Mouse (Mus musculus) CH12.LX (cell line): ENCODE data around the gene Cdk2ap1. TPM values are rescaled to one million over a fixed set of nuclear protein-coding genes. Genes with fewer than 3 reads are reported as not detected.

Experiments
- DNase-seq: peaks from one replicate; pipeline ENCODE4 v3.0.0-alpha.2; 2013; ENCODE audit errors: extremely low read depth
- H3K27ac ChIP-seq: 2 replicates; pipeline ENCODE4 v1.5.1; 2012; ENCODE audit warnings: low read depth, mild to moderate bottlenecking, control low read depth, moderate library complexity; ENCODE audit not compliant: insufficient read depth
- H3K27me3 ChIP-seq: replicated peaks from 2 replicates; pipeline ENCODE3; 2012; ENCODE audit warnings: inconsistent platforms
- H3K36me3 ChIP-seq, 2 experiments: replicated peaks in 1 of 2; 2 replicates each; pipeline versions ENCODE3 to v1.6.1; 2012; ENCODE audit warnings: inconsistent platforms in 1 of 2, low read length in 1 of 2, mild to moderate bottlenecking in 1 of 2, mixed read lengths in 1 of 2, moderate library complexity in 1 of 2; ENCODE audit not compliant: control insufficient read depth in 1 of 2, insufficient read depth in 1 of 2
- H3K4me1 ChIP-seq, 2 experiments: 2 replicates each; pipeline ENCODE4 v1.6.1; 2012; ENCODE audit warnings: inconsistent platforms in 1 of 2, moderate library complexity in 1 of 2; ENCODE audit not compliant: insufficient read depth in 2 of 2, control insufficient read depth in 1 of 2
- H3K4me2 ChIP-seq: 2 replicates; pipeline ENCODE4 v1.6.1; 2012; ENCODE audit warnings: low read depth, mild to moderate bottlenecking, control low read depth; ENCODE audit not compliant: poor library complexity, insufficient read depth, severe bottlenecking
- H3K4me3 ChIP-seq, 3 experiments: fragments of 150-350 bp in 1 of 3; sonication (generic) in 1 of 3; replicated peaks in 1 of 3; 2 replicates each; pipeline versions ENCODE3 to v1.5.1; 2011 to 2012; ENCODE audit warnings: low read depth in 2 of 3, low read length in 2 of 3, mild to moderate bottlenecking in 2 of 3, moderate library complexity in 2 of 3, control low read depth in 1 of 3, improper control_type of control experiment in 1 of 3, inconsistent platforms in 1 of 3, mixed read lengths in 1 of 3; ENCODE audit not compliant: poor library complexity in 1 of 3
- H3K79me2 ChIP-seq: replicated peaks from 2 replicates; pipeline ENCODE4 v1.6.1; 2012; ENCODE audit warnings: mild to moderate bottlenecking, moderate library complexity; ENCODE audit not compliant: control insufficient read depth, poor library complexity, insufficient read depth, severe bottlenecking; ENCODE audit errors: extremely low read depth
- H3K9ac ChIP-seq: 2 replicates; pipeline ENCODE4 v1.6.1; 2012; ENCODE audit warnings: low read depth, mild to moderate bottlenecking, control low read depth, moderate library complexity; ENCODE audit not compliant: insufficient read depth
- H3K9me3 ChIP-seq: replicated peaks from 2 replicates; pipeline ENCODE3; 2012; ENCODE audit warnings: low read length, inconsistent platforms, mixed read lengths
- BHLHE40 ChIP-seq: IDR thresholded peaks from 2 replicates; pipeline ENCODE4 v1.6.1; 2011; ENCODE audit warnings: mild to moderate bottlenecking, low read depth, low read length, improper control_type of control experiment
- CHD1 ChIP-seq: IDR thresholded peaks from 2 replicates; pipeline ENCODE4 v1.6.1; 2012; ENCODE audit warnings: low read depth, low read length, improper control_type of control experiment, inconsistent platforms
- CHD2 ChIP-seq: IDR thresholded peaks from 2 replicates; pipeline ENCODE4 v1.6.1; 2011; ENCODE audit warnings: low read length, improper control_type of control experiment
- CTCF ChIP-seq, 2 experiments: IDR thresholded peaks in 1 of 2; conservative IDR thresholded peaks in 1 of 2; 2 replicates each; pipeline ENCODE4 v1.5.1; 2011 to 2012; ENCODE audit warnings: low read depth in 2 of 2, low read length in 2 of 2, improper control_type of control experiment in 1 of 2, inconsistent platforms in 1 of 2, mild to moderate bottlenecking in 1 of 2, moderate library complexity in 1 of 2
- ELF1 ChIP-seq: IDR thresholded peaks from 2 replicates; pipeline ENCODE4 v1.6.1; 2014; ENCODE audit warnings: low read depth, mild to moderate bottlenecking, inconsistent platforms, low read length, improper control_type of control experiment
- EP300 ChIP-seq: IDR thresholded peaks from 2 replicates; pipeline ENCODE4 v1.6.1; 2011; ENCODE audit warnings: low read length, improper control_type of control experiment
- ETS1 ChIP-seq: conservative IDR thresholded peaks from 2 replicates; pipeline ENCODE4 v1.6.1; 2012; ENCODE audit warnings: low read depth, mild to moderate bottlenecking, inconsistent platforms, low read length, improper control_type of control experiment, moderate library complexity
- HCFC1 ChIP-seq: IDR thresholded peaks from 2 replicates; pipeline ENCODE4 v1.6.1; 2012; ENCODE audit warnings: low read depth, mild to moderate bottlenecking, inconsistent platforms, low read length, improper control_type of control experiment
- IRF4 ChIP-seq: IDR thresholded peaks from 2 replicates; pipeline ENCODE4 v1.6.1; 2014; ENCODE audit warnings: low read depth, mild to moderate bottlenecking, inconsistent platforms, low read length, improper control_type of control experiment
- JUND ChIP-seq: conservative IDR thresholded peaks from 2 replicates; pipeline ENCODE4 v1.6.1; 2011; ENCODE audit warnings: low read depth, low read length, improper control_type of control experiment
- MAZ ChIP-seq: IDR thresholded peaks from 2 replicates; pipeline ENCODE4 v1.6.1; 2012; ENCODE audit warnings: low read depth, mild to moderate bottlenecking, inconsistent platforms, low read length, improper control_type of control experiment, moderate library complexity
- MYC ChIP-seq: IDR thresholded peaks from 2 replicates; pipeline ENCODE4 v1.6.1; 2011; ENCODE audit warnings: low read depth, mild to moderate bottlenecking, improper control_type of control experiment, low read length
- NELFE ChIP-seq: IDR thresholded peaks from 2 replicates; pipeline ENCODE4 v1.6.1; 2011; ENCODE audit warnings: low read depth, low read length, improper control_type of control experiment
- NRF1 ChIP-seq: IDR thresholded peaks from 2 replicates; pipeline ENCODE4 v1.6.1; 2014; ENCODE audit warnings: low read depth, mild to moderate bottlenecking, inconsistent platforms, low read length, improper control_type of control experiment, moderate library complexity
- PAX5 ChIP-seq: IDR thresholded peaks from 2 replicates; pipeline ENCODE4 v1.6.1; 2012; ENCODE audit warnings: low read length, inconsistent platforms, mixed read lengths
- RAD21 ChIP-seq: IDR thresholded peaks from 2 replicates; pipeline ENCODE4 v1.6.1; 2011; ENCODE audit warnings: low read depth, mild to moderate bottlenecking, low read length, improper control_type of control experiment, moderate library complexity
- SIN3A ChIP-seq: IDR thresholded peaks from 2 replicates; pipeline ENCODE4 v1.6.1; 2012; ENCODE audit warnings: low read length, improper control_type of control experiment, inconsistent platforms
- USF1 ChIP-seq: IDR thresholded peaks from 2 replicates; pipeline ENCODE4 v1.6.1; 2014; ENCODE audit warnings: low read depth, mild to moderate bottlenecking, inconsistent platforms, low read length, improper control_type of control experiment
- ZKSCAN1 ChIP-seq: IDR thresholded peaks from 2 replicates; pipeline ENCODE4 v1.6.1; 2012; ENCODE audit warnings: low read depth, inconsistent platforms, low read length, improper control_type of control experiment, borderline replicate concordance
- ZMIZ1 ChIP-seq: IDR thresholded peaks from 2 replicates; pipeline ENCODE4 v1.6.1; 2012; ENCODE audit warnings: low read depth, mild to moderate bottlenecking, inconsistent platforms, low read length, improper control_type of control experiment
- ZNF384 ChIP-seq: IDR thresholded peaks from 2 replicates; pipeline ENCODE4 v1.6.1; 2012; ENCODE audit warnings: low read depth, low read length, improper control_type of control experiment, inconsistent platforms
- dilution Hi-C: fragments of 300-500 bp; cut with MboI; formaldehyde crosslinking; loops from 2 replicates; pipeline ENCODE4 v1.14.3; 2020; ENCODE audit warnings: low sequenced_read_pairs; ENCODE audit not compliant: extremely low pct_unique_long_range_greater_than_20kb, extremely low pct_ligation_motif_present
- in situ Hi-C: fragments of 300-500 bp; cut with MboI; formaldehyde crosslinking; loops from 3 replicates; pipeline ENCODE4 v1.14.3; 2019; ENCODE audit warnings: low sequenced_read_pairs, low pct_ligation_motif_present, low pct_unique_long_range_greater_than_20kb, mixed read lengths
- polyA plus RNA-seq: library from polyadenylated mRNA; unstranded; fragments of >175 nt; gene quantifications from 2 replicates; pipeline ENCODE4 v1.2.1, GENCODE M21; 2012; ENCODE audit warnings: low read depth; ENCODE audit not compliant: insufficient read length
- total RNA-seq, 2 experiments: library from RNA; depleted of rRNA; stranded (reverse); fragments of 300-350 nt in 1 of 2; fragments of >200 nt in 1 of 2; gene quantifications; 2 replicates each; pipeline ENCODE4 v1.2.3; 2012 to 2014

The Cdk2ap1 gene
- total and polyA plus RNA-seq, 3 experiments, result 90.4 to 323 (median 179) TPM

DNA sequence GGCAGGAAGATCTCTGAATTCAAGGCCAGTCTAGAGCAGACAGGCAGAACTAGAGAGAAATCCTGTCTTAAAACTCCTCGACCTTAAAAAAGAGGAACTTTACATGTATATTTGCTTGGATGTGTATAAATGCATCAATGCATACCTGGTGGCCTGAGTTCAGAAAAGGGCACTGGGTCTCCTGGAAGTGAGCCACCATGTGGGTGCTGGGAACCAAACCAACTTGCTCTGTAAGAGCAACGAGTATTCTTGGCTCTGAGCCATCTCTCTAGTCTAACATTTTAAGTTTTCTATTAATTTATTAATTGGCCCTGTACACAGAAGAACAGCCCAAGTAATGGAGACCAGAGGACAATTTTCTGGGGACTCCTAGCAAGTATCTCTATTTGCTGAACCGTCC is 3.8 kb upstream of the Cdk2ap1 start:
- in situ Hi-C loops, result no loop called here
- H3K4me2 ChIP-seq, result no peak overlapping the region
- DNase-seq, result no peak
- H3K9me3 ChIP-seq, result no peaks in the 10 kb centered on the region
- dilution Hi-C loops, result no loop called here
- no peak overlapping the region for H3K27ac ChIP-seq
- no peak for TF ChIP-seq SIN3A
- no peak for TF ChIP-seq HCFC1
- no peak for TF ChIP-seq EP300
- TF ChIP-seq ZNF384, result no peak
- no peak for TF ChIP-seq IRF4
- TF ChIP-seq CHD1, result no peak
- no peak for TF ChIP-seq ZMIZ1
- no peak for TF ChIP-seq NELFE
- no peak for TF ChIP-seq MYC
- no peak for TF ChIP-seq JUND
- TF ChIP-seq, all 38 proteins: peak for 0
- no peak overlapping the region for H3K4me3 ChIP-seq
- H3K4me1 ChIP-seq, result peaks cover 0 to 16% of the 10 kb centered on the region in 2 experiments; a peak in 1 of 4 replicates
- H3K9ac ChIP-seq, result no peak overlapping the region
- H3K36me3 ChIP-seq, result peaks cover 16 to 40% of the 10 kb centered on the region in 2 experiments
- no peaks in the 10 kb centered on the region for H3K79me2 ChIP-seq
- H3K27me3 ChIP-seq, result no peaks in the 10 kb centered on the region

DNA sequence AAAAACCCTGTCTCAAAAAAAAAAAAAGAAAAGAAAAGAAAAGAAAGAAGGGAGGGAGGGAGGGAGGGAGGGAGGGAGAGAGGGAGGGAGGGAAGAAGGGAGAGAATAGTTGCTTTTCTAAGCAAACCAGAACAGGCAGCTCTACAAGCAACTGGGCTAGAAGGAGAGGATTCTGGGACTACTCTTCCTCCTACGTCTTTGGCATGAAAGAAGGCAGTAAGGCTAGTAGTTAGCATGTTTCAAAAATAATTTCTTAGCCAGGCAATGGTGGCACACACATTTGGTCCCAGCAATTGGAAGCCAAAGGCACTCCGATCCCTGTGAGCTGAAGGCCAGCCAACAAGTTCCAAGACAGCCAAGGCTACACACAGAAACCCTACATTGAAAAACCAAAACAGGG is 2.9 kb upstream of the Cdk2ap1 start:
- dilution Hi-C loops, result no loop called here
- Histone ChIP-seq H3K27me3 (no peaks in the 10 kb centered on the region), H3K9ac (no peak overlapping the region), H3K4me3 (no peak overlapping the region), H3K27ac (no peak overlapping the region), H3K36me3 (peaks cover 8 to 31% of the 10 kb centered on the region in 2 experiments), H3K9me3 (no peaks in the 10 kb centered on the region), H3K4me1 (peaks cover 0 to 16% of the 10 kb centered on the region in 2 experiments; a peak in 1 of 4 replicates), H3K79me2 (no peaks in the 10 kb centered on the region), H3K4me2 (no peak overlapping the region)
- in situ Hi-C loops, result no loop called here
- no peak for DNase-seq
- no peak for TF ChIP-seq RAD21
- no peak for TF ChIP-seq USF1
- no peak for TF ChIP-seq ETS1
- no peak for TF ChIP-seq PAX5
- no peak for TF ChIP-seq ZKSCAN1
- no peak for TF ChIP-seq CHD2
- TF ChIP-seq NRF1, result no peak
- TF ChIP-seq BHLHE40, result no peak
- no peak for TF ChIP-seq ELF1
- TF ChIP-seq NELFE, result no peak
- no peak for TF ChIP-seq IRF4
- no peak for TF ChIP-seq ZNF384
- no peak for TF ChIP-seq MAZ
- no peak for TF ChIP-seq ZMIZ1
- no peak for TF ChIP-seq CTCF (conservative IDR thresholded peaks at IDR 0.05 in 1 of 2, IDR thresholded peaks at IDR 0.05 in 1 of 2; ENCODE audit: low read depth in 2 of 2, low read length in 2 of 2)
